Mouse (Mus musculus) spleen, embryonic (tissue): ENCODE data around the gene Hdac9.

Source experiments
- CTCF ChIA-PET: fragments of 350-600 bp; sonication (Branson Sonifier 250); formaldehyde crosslinking; loops from one replicate; lab custom pipeline; 2022; lab: Charles Lee

Hdac9 gene

GRCm38 (mm10) chr12:34398611-34399010 lies 518.3 kb downstream of the Hdac9 start:
- CTCF ChIA-PET: no interaction called here

DNA sequence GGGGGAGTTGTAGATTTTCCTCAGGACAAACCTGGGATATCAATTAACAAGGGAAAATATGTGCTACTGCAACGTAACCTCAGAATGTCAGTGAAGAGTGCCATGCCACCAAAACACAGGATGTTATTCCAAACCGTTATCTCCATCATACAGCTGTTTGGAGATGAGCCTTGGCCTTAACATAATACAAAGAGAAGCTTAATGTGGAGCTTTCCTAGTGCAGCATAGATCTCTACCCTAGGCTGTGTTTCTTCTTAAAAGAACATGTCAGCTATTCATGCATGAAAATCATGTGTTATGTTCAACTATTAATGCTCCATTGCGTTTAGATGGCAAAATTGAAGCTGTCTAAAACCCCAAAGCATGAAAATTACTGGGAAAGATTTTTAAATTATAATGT lies 522.6 kb downstream of the Hdac9 start:
- CTCF ChIA-PET: no interaction called here

DNA sequence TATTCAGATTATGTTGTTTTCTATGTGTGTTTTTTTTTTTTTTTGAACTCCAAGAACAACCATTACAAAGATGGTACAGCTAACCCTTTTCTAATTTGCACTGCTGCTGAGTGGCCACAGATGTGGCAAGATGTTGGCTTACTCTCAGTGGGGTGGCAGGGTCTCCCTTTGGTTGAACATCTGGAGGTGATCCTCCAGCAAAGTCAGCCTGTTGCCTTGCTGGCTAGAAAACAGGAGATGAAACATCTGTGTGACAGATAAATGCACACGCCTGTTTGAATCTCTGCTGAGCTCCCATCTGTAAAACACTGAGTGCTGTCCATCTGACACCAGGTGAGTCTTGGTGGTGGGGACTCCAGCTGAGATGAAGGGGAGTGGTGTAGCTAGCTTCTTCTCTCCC lies 537.2 kb downstream of the Hdac9 start:
- CTCF ChIA-PET: interaction anchor here (0.8 kb wide), 1 partner anchor 671 kb away, joined by 4 read pairs; no protein-coding TSS in a partner anchor

- CTCF ChIA-PET: interaction anchor here (0.7 kb wide), 1 partner anchor 22 kb away, joined by 3 read pairs; no protein-coding TSS in a partner anchor
These were observed 538.3 kb downstream of the Hdac9 start for GRCm38 (mm10) chr12:34378637-34379036.

- CTCF ChIA-PET: no interaction called here
These were observed 565.0 kb downstream of the Hdac9 start for GRCm38 (mm10) chr12:34351906-34352305.

- CTCF ChIA-PET: no interaction called here
These were observed 569.4 kb downstream of the Hdac9 start for GRCm38 (mm10) chr12:34347529-34347928.

GRCm38 (mm10) chr12:34342761-34343160 lies 574.1 kb downstream of the Hdac9 start:
- CTCF ChIA-PET: no interaction called here

- CTCF ChIA-PET: no interaction called here
These were observed 578.0 kb downstream of the Hdac9 start for GRCm38 (mm10) chr12:34338886-34339285.

- CTCF ChIA-PET: no interaction called here
These were observed 582.3 kb downstream of the Hdac9 start for GRCm38 (mm10) chr12:34334455-34335084.

GRCm38 (mm10) chr12:34332884-34333283 lies 584.0 kb downstream of the Hdac9 start:
- CTCF ChIA-PET: no interaction called here

- CTCF ChIA-PET: no interaction called here
These were observed 589.8 kb downstream of the Hdac9 start for GRCm38 (mm10) chr12:34327111-34327510.

DNA sequence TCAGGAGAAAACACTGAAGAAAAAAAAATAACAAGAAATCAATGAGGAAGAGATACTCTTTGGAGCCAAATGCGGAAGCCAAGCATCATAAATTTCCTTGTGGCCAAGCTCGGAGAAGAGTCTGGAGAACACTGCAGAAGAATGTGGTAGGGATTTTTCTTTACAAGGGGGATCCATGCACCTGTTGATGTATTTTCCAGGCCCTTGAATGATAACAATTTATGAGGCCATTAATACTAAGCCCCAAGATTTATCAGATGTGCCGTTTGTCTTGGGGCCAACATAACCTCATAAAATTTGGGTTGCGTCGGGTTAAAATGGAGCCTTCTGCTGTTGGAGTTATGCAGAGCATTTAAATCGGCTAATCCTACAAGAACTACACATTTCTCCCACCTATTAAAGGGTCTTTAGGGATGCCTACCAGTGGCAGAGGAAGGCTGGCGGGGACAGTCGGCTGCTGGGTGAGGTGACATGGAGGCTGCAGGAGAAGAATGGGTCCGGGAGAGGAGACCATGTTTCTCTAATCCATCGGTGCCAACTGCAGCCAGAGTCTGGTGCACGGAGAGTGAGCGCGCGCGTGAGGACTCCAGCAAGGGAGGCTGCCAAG lies 604.7 kb downstream of the Hdac9 start:
- CTCF ChIA-PET: no interaction called here

GRCm38 (mm10) chr12:34305453-34305852 lies 611.4 kb downstream of the Hdac9 start:
- CTCF ChIA-PET: no interaction called here

DNA sequence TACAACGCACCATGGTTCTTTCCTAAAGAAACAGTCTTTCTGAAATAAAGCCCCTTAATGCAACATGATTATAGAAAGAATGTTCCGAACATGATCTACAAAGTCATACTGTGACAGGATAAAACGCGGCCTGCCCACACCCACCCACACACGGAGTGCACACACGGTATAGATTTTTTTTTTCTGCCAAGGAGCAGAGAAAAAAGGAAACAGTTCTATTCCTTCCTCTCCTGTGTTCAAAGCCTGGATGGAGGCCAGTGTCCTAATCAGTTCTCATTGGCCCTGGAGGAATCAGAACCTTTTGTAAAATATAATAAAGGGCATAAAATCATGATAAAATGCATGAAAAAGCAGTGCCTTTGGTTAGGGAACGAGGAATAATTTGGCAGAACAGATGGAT lies 624.5 kb downstream of the Hdac9 start:
- CTCF ChIA-PET: no interaction called here

- CTCF ChIA-PET: no interaction called here
These were observed 629.7 kb downstream of the Hdac9 start for GRCm38 (mm10) chr12:34287218-34287617.

GRCm38 (mm10) chr12:34284888-34285287 lies 632.0 kb downstream of the Hdac9 start:
- CTCF ChIA-PET: no interaction called here

- CTCF ChIA-PET: no interaction called here
These were observed 632.5 kb downstream of the Hdac9 start for GRCm38 (mm10) chr12:34284396-34284795.

DNA sequence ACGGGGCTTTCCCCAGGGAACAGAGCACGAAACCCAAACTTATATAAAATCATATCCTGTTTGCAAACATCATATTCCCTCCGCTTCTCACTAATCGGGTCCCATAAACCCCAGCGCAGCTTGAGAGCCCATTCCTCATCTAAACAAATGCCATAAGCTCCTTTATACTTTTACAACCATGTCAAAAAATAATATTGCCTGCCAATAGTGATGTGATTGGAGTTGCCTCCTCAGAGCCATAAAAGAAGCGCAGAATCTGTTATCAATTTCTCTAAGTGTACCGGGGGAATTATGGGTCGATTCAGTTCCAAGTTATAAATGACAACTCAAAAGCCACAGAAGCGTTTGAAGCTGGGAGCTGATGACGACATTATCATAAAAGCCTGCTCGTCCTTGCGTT lies 638.1 kb downstream of the Hdac9 start:
- CTCF ChIA-PET: no interaction called here

GRCm38 (mm10) chr12:34273816-34274215 lies 643.1 kb downstream of the Hdac9 start:
- CTCF ChIA-PET: no interaction called here

DNA sequence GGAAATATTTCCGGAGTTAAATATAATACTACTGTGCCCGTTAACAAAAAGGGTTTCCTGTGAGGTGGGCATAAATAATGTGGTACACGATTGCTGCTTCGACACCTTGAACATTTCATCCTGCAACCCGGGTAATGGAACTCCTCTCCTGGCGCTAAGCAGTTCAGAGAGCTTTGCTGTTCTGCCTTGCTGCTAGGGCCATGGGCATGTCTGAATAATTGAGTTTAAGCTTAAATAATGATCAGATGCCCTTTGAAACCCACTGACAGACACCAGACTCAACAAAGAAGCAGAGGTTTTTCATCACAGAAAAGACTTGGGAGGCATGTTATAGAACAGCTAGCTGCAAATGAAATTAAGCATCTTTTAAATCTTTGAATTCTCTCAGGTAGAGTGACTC lies 646.8 kb downstream of the Hdac9 start:
- CTCF ChIA-PET: no interaction called here

DNA sequence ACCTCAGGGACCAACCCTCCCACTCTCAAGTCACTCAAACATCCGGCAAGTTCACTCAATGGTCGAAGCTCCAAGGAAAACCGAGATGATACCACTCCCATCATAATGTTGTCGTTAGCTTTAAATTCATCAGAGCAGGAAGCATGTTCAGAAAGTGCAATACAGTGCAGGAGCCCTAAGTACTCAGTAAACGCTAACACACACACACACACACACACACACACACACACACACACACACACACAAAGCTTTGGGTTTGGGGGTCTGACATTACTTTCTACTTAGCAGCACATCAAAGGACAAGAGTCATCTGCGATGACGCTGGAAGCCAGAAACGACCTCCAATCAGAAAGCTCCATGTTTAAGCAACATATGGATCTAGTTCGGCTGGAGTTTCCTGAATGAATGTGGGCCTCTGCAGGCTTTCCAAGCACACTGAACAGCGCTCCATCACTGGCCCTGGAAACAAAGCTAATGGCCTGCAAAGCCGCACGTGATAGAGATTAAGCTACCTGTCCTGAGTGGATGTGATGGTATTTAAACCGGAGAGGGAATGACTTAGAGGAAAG lies 647.3 kb downstream of the Hdac9 start:
- CTCF ChIA-PET: no interaction called here

GRCm38 (mm10) chr12:34259651-34260050 lies 657.2 kb downstream of the Hdac9 start:
- CTCF ChIA-PET: no interaction called here

DNA sequence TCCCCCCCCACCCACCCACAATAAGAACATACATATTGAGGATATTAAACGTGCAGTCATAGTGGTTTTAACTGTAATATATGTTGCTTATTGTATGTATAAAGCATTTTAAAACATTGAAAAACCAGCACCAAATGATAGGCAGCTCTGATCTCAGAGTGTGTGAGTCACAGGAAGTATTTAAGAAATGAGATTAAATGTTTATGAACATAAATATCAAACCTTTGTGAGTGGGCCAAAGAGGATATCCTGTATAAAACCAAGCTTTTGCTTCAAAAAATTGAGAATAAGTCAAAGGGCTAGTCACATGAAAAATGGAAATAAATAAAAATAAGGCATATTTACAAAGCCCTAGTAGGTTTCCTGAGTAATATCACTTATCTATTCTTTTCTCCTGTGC lies 667.7 kb downstream of the Hdac9 start:
- CTCF ChIA-PET: no interaction called here
